Mouse (Mus musculus) kidney, adult 2 months (tissue): ENCODE measurements at regions not wholly inside any gene's neighbourhood (a gene's known extent, or its start where the extent isn't known, plus 50 kb on each side); places are given as distances from the start of the nearest gene placed in this dataset.

Source experiments
- DNase-seq: peaks from one replicate; pipeline ENCODE4 v3.0.0; 2021
- H3K27ac ChIP-seq: fragments of 200-500 bp; 2 replicates; pipeline ENCODE4 v1.5.1; 2012; ENCODE audit warnings: low read depth, low read length, control low read depth, inconsistent platforms; ENCODE audit not compliant: insufficient read depth
- H3K27me3 ChIP-seq: fragments of 200-500 bp; replicated peaks from 2 replicates; pipeline ENCODE4 v1.6.1; 2012; ENCODE audit warnings: mild to moderate bottlenecking, moderate library complexity, low read length, inconsistent platforms; ENCODE audit not compliant: control insufficient read depth, insufficient read depth
- H3K36me3 ChIP-seq: fragments of 200-500 bp; 2 replicates; pipeline ENCODE4 v1.6.1; 2012; ENCODE audit warnings: mild to moderate bottlenecking, moderate library complexity, low read length, inconsistent platforms; ENCODE audit not compliant: control insufficient read depth, insufficient read depth
- H3K4me1 ChIP-seq: fragments of 200-500 bp; 2 replicates; pipeline ENCODE4 v1.6.1; 2011; ENCODE audit warnings: low read length; ENCODE audit not compliant: control insufficient read depth, insufficient read depth
- H3K4me3 ChIP-seq: fragments of 200-500 bp; 2 replicates; pipeline ENCODE4 v1.5.1; 2011; ENCODE audit warnings: mild to moderate bottlenecking, low read depth, low read length, control low read depth; ENCODE audit not compliant: insufficient read depth
- CTCF ChIP-seq: fragments of 200-500 bp; conservative IDR thresholded peaks from 2 replicates; pipeline ENCODE4 v1.5.1; 2011; ENCODE audit warnings: low read depth, mild to moderate bottlenecking, control low read depth, low read length, moderate library complexity, mixed read lengths; ENCODE audit not compliant: insufficient read depth, insufficient read length
- POLR2A ChIP-seq: fragments of 200-500 bp; IDR thresholded peaks from one replicate; pipeline ENCODE4 v1.6.1; 2011; ENCODE audit warnings: low read depth, low read length, control low read depth
- WGBS: fragments of 180-500 bp; shearing (Covaris S2); methylation state at CpG from one replicate; pipeline ENCODE4 v1.1.7; 2018; 5-methylcytosine and 5-hydroxymethylcytosine counted together

GRCm38 (mm10) chr17:45240963-45241543, 192.5 kb downstream of the Cdc5l start:
- no peak for TF ChIP-seq CTCF
- TF ChIP-seq POLR2A, result no peak
- WGBS, result 43% methylated on average over 7 of the region's 7 CpGs
- Histone ChIP-seq H3K4me1 (no peaks in the 10 kb centered on the region), H3K27ac (no peak overlapping the region), H3K27me3 (no peaks in the 10 kb centered on the region), H3K4me3 (no peak overlapping the region), H3K36me3 (no peaks in the 10 kb centered on the region)
- DNase-seq, result peak; percentile 14

GRCm38 (mm10) chr17:45240545-45240944, 193.0 kb downstream of the Cdc5l start:
- Histone ChIP-seq H3K36me3 (no peaks in the 10 kb centered on the region), H3K4me1 (no peaks in the 10 kb centered on the region), H3K27ac (no peak overlapping the region), H3K4me3 (no peak overlapping the region), H3K27me3 (no peaks in the 10 kb centered on the region)
- 41% methylated on average over 6 of the region's 6 CpGs for WGBS
- no peak for TF ChIP-seq POLR2A
- no peak for TF ChIP-seq CTCF
- DNase-seq, result peak; percentile 24

- DNase-seq, result no peak
- no peaks in the 10 kb centered on the region for H3K36me3 ChIP-seq
- no peak for TF ChIP-seq POLR2A
- 0 out of 2 replicates have a peak, but pooled peaks have one; percentile 4 for TF ChIP-seq CTCF
- H3K27me3 ChIP-seq, result no peaks in the 10 kb centered on the region
- H3K4me1 ChIP-seq, result no peaks in the 10 kb centered on the region
- WGBS, result 72% methylated on average over 1 of the region's 1 CpGs
- no peak overlapping the region for H3K27ac ChIP-seq
- no peak overlapping the region for H3K4me3 ChIP-seq
Observed at GRCm38 (mm10) chr17:45237246-45237645, 196.3 kb downstream of the Cdc5l start.

- no peaks in the 10 kb centered on the region for H3K4me1 ChIP-seq
- TF ChIP-seq POLR2A (no peak), CTCF (no peak)
- DNase-seq, result no peak
- WGBS, result 85% methylated on average over 7 of the region's 7 CpGs
- H3K27ac ChIP-seq, result no peak overlapping the region
- H3K36me3 ChIP-seq, result no peaks in the 10 kb centered on the region
- H3K4me3 ChIP-seq, result no peak overlapping the region
- H3K27me3 ChIP-seq, result no peaks in the 10 kb centered on the region
Observed at GRCm38 (mm10) chr17:45235401-45235800, 198.1 kb downstream of the Cdc5l start.

- Histone ChIP-seq H3K36me3 (no peaks in the 10 kb centered on the region), H3K27ac (no peak overlapping the region), H3K27me3 (no peaks in the 10 kb centered on the region), H3K4me1 (no peaks in the 10 kb centered on the region), H3K4me3 (no peak overlapping the region)
- DNase-seq, result no peak
- 70% methylated on average over 5 of the region's 5 CpGs for WGBS
- TF ChIP-seq CTCF, result no peak
- no peak for TF ChIP-seq POLR2A
Observed at GRCm38 (mm10) chr17:45232874-45233273, 200.7 kb downstream of the Cdc5l start.

GRCm38 (mm10) chr17:45227190-45227589, 206.3 kb downstream of the Cdc5l start:
- no peak for DNase-seq
- no peak overlapping the region for H3K27ac ChIP-seq
- no peak overlapping the region for H3K4me3 ChIP-seq
- no peaks in the 10 kb centered on the region for H3K27me3 ChIP-seq
- H3K4me1 ChIP-seq, result no peaks in the 10 kb centered on the region
- TF ChIP-seq CTCF (no peak), POLR2A (no peak)
- WGBS, result 32% methylated on average over 1 of the region's 1 CpGs
- H3K36me3 ChIP-seq, result no peaks in the 10 kb centered on the region

- H3K27ac ChIP-seq, result no peak overlapping the region
- WGBS, result 57% methylated on average over 6 of the region's 6 CpGs
- no peak for DNase-seq
- TF ChIP-seq POLR2A, result no peak
- TF ChIP-seq CTCF, result no peak
- no peaks in the 10 kb centered on the region for H3K36me3 ChIP-seq
- no peak overlapping the region for H3K4me3 ChIP-seq
- no peaks in the 10 kb centered on the region for H3K27me3 ChIP-seq
- no peaks in the 10 kb centered on the region for H3K4me1 ChIP-seq
Observed at GRCm38 (mm10) chr17:45226486-45226885, 207.1 kb downstream of the Cdc5l start.
